Mouse (Mus musculus) testis, adult 2 months (tissue): ENCODE data around the gene Vcam1.

ENCODE experiments used
- CTCF ChIP-seq: fragments of 200-500 bp; IDR thresholded peaks from 2 replicates; pipeline ENCODE4 v1.5.1; 2012; ENCODE audit warnings: low read depth, mild to moderate bottlenecking, inconsistent platforms, low read length, moderate library complexity; ENCODE audit not compliant: control insufficient read depth, insufficient read depth, insufficient replicate concordance
- POLR2A ChIP-seq: fragments of 200-500 bp; IDR thresholded peaks from 2 replicates; pipeline ENCODE4 v1.6.1; 2012; ENCODE audit warnings: low read depth, mild to moderate bottlenecking, inconsistent platforms, low read length, moderate library complexity; ENCODE audit not compliant: control insufficient read depth

DNA sequence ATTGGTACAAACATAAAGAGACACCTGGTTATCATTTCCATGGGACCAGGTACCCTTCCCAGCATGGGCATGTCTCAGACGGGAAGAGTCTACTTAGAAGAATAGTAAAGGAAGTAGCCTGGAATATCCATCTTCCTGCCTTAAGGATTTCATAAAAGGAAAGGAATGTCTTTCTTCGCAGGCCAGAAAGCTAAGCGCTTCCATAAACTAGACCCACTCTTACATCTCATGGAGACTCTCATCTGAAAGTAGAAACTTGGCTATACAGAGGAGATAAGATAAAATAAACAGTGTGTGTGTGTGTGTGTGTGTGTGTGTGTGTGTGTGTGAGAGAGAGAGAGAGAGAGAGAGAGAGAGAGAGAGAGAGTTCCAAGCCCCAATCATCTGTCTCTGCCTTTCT lies 36.9 kb downstream of the Vcam1 start:
- TF ChIP-seq POLR2A (no peak), CTCF (no peak)
